ENCODE assay signal across 27 mouse cellular contexts in the genomic region with DNA sequence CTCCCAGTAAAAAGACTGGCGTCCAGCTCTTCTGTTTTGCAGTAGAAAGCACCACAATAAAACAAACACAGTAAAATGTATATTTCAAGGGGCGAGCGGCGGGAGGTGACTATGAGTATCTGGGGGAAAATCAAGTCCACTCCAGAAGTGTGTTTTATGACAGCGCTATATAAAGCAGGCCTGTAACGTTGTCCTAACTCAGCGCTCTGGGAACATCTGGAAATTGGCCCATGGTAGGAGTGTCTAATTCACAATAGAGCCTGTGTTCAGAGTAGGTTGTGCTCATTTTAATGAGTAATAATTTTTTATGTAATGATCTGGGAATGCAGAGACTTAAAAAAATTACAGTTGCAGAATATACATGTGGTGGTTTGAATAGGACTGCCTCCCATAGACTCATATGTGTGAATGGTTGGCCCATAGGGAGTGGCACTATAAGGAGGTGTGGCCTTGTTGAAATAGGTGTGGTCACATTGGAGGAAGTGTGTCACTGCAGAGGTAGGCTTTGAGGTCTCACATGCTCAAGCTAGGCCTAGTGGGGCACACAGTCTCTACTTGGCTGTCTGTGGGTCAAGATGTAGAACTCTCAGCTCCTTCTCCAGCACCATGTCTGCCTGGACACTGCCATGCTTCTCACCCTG. TPM values are rescaled to one million over a fixed set of nuclear protein-coding genes. Genes with fewer than 3 reads are reported as not detected.
DNase-seq lines count a peak whose midpoint lies in the region; ATAC-seq and TF ChIP-seq lines count a peak whose summit lies in the region.
"Had no signal": no experiment of that assay in that cellular context is flagged by ENCODE, and none has a peak within 500 bp of the region (broad histone marks: within the 10 kb centered on the region; RNA-seq: fewer than 3 reads in every experiment).

No protein-coding gene starts in this region.

- WGBS in limb, embryonic 14.5 days: 26% methylated on average over 7 of the region's 7 CpGs
- WGBS in hindbrain, embryonic 14.5 days: 93% methylated on average over 7 of the region's 7 CpGs

- intact Hi-C loops in heart, postnatal 25 days (cut with DNase I): no loop called here
- intact Hi-C loops in left cerebral cortex, adult 2 months (cut with DNase I): no loop called here

- H3K4me2 ChIP-seq in limb, embryonic 14.5 days (replicated peaks; ENCODE audit: low read depth, low read length, severe bottlenecking): no peak overlapping the region
- H3K4me2 ChIP-seq in hindbrain, embryonic 14.5 days (replicated peaks): no peak overlapping the region
- H3K4me2 ChIP-seq: embryonic facial prominence, embryonic 12.5 days; forebrain, embryonic 12.5 days; forebrain, embryonic 15.5 days; heart, embryonic 12.5 days; heart, embryonic 15.5 days; hindbrain, embryonic 15.5 days had no signal

- H3K4me3 ChIP-seq in limb, embryonic 14.5 days (replicated peaks; ENCODE audit: low read length): no peak overlapping the region
- no peak overlapping the region for H3K4me3 ChIP-seq in hindbrain, embryonic 14.5 days (replicated peaks; ENCODE audit: low read length)
- H3K4me3 ChIP-seq in left cerebral cortex, adult 2 months: no peak overlapping the region
- H3K4me3 ChIP-seq: embryonic facial prominence, embryonic 12.5 days; erythroblast, embryonic 14.5 days; forebrain, embryonic 12.5 days; forebrain, embryonic 15.5 days; heart, embryonic 12.5 days; heart, embryonic 15.5 days; hindbrain, embryonic 15.5 days had no signal

- H3K27ac ChIP-seq in limb, embryonic 14.5 days (replicated peaks; ENCODE audit: low read depth, low read length): no peak overlapping the region
- no peak overlapping the region for H3K27ac ChIP-seq in hindbrain, embryonic 14.5 days
- H3K27ac ChIP-seq in left cerebral cortex, adult 2 months: no peak overlapping the region
- H3K27ac ChIP-seq: embryonic facial prominence, embryonic 12.5 days; forebrain, embryonic 12.5 days; forebrain, embryonic 15.5 days; heart, embryonic 15.5 days; hindbrain, embryonic 15.5 days had no signal

- no peak overlapping the region for H3K9ac ChIP-seq in limb, embryonic 14.5 days (ENCODE audit: low read depth, low read length, severe bottlenecking)
- H3K9ac ChIP-seq in hindbrain, embryonic 14.5 days: no peak overlapping the region
- H3K9ac ChIP-seq: embryonic facial prominence, embryonic 12.5 days; forebrain, embryonic 12.5 days; forebrain, embryonic 15.5 days; heart, embryonic 12.5 days; heart, embryonic 15.5 days; hindbrain, embryonic 15.5 days had no signal

- no peaks in the 10 kb centered on the region for H3K36me3 ChIP-seq in limb, embryonic 14.5 days (ENCODE audit: control insufficient read depth, insufficient read depth, low read length)
- no peaks in the 10 kb centered on the region for H3K36me3 ChIP-seq in hindbrain, embryonic 14.5 days (replicated peaks; ENCODE audit: control insufficient read depth, insufficient read depth)
- H3K36me3 ChIP-seq: embryonic facial prominence, embryonic 12.5 days; forebrain, embryonic 12.5 days; forebrain, embryonic 15.5 days; heart, embryonic 12.5 days; heart, embryonic 15.5 days; hindbrain, embryonic 15.5 days had no signal

- peaks cover 13% of the 10 kb centered on the region; the same call in 1 of the 2 replicates for H3K27me3 ChIP-seq in limb, embryonic 14.5 days (ENCODE audit: control insufficient read depth, insufficient read depth, low read length)
- no peaks in the 10 kb centered on the region for H3K27me3 ChIP-seq in hindbrain, embryonic 14.5 days (ENCODE audit: control insufficient read depth, insufficient read depth, low read length)
- H3K27me3 ChIP-seq: embryonic facial prominence, embryonic 12.5 days; forebrain, embryonic 15.5 days; heart, embryonic 12.5 days; heart, embryonic 15.5 days; hindbrain, embryonic 15.5 days had no signal

- peaks cover 2% of the 10 kb centered on the region for H3K4me1 ChIP-seq in limb, embryonic 14.5 days (ENCODE audit: control insufficient read depth, insufficient read depth, low read length)
- H3K4me1 ChIP-seq in hindbrain, embryonic 14.5 days (replicated peaks; ENCODE audit: control insufficient read depth, insufficient read depth, low read length): no peaks in the 10 kb centered on the region
- H3K4me1 ChIP-seq: embryonic facial prominence, embryonic 12.5 days; forebrain, embryonic 12.5 days; forebrain, embryonic 15.5 days; heart, embryonic 12.5 days; heart, embryonic 15.5 days; hindbrain, embryonic 15.5 days had no signal

- TF ChIP-seq POLR2A in limb, embryonic 14.5 days (IDR thresholded peaks at IDR 0.05; ENCODE audit: borderline replicate concordance, extremely low read depth, insufficient read depth, insufficient read length): no peak

- peak; percentile 62 for DNase-seq in heart, adult 11 months
- DNase-seq in heart, postnatal 25 days (ENCODE audit: low spot score): no peak
- peak; percentile 8 for DNase-seq in 416B (ENCODE audit: low read depth)
- DNase-seq in forelimb bud, embryonic 11.5 days (ENCODE audit: low read depth, low spot score): peak; percentile 27
- DNase-seq in limb, embryonic 14.5 days (ENCODE audit: low spot score): peak; percentile 82
- no peak for DNase-seq in hindbrain, embryonic 14.5 days (ENCODE audit: low spot score)
- no peak for DNase-seq in left cerebral cortex, adult 2 months (ENCODE audit: extremely low spot score in 1 of 2, low spot score in 2 of 2)
- DNase-seq: adrenal gland, adult 8-10 months; adrenal gland, postnatal 25 days; cerebellum, adult 11-12 months; cerebellum, adult 8-10 months; cerebellum, postnatal 10 days; cerebellum, postnatal 36 days; gastrocnemius, postnatal 10 days; gastrocnemius, postnatal 36 days; heart, adult 18-20 months; heart, postnatal 10 days; heart, postnatal 4 days had no signal

- no peaks in the 10 kb centered on the region for H3K9me3 ChIP-seq in limb, embryonic 14.5 days (ENCODE audit: control insufficient read depth, low read length)
- H3K9me3 ChIP-seq in hindbrain, embryonic 14.5 days (ENCODE audit: control insufficient read depth, low read length): no peaks in the 10 kb centered on the region
- H3K9me3 ChIP-seq: embryonic facial prominence, embryonic 12.5 days; forebrain, embryonic 12.5 days; forebrain, embryonic 15.5 days; heart, embryonic 12.5 days; heart, embryonic 15.5 days; hindbrain, embryonic 15.5 days had no signal

- peak; percentile 92 for ATAC-seq in limb, embryonic 14.5 days (ENCODE audit: low FRiP score, low read depth)
- ATAC-seq in hindbrain, embryonic 14.5 days (ENCODE audit: low FRiP score): no peak
- ATAC-seq: activated CD4-positive, CD25-positive, alpha-beta regulatory T cell, adult 4 months; CD4-positive, CD25-positive, alpha-beta regulatory T cell, adult 4 months; forebrain, embryonic 15.5 days had no signal

- TF ChIP-seq CTCF in left cerebral cortex, adult 2 months (IDR thresholded peaks at IDR 0.05): no peak

RNA-seq across cellular contexts. Expression of a gene that starts 60.0 kb away (rescaled TPM):
- 1 to 10 TPM; 8.7 to 9.8 TPM for total RNA-seq in heart, postnatal 25 days (2021)
- 37.3 and 42.6 TPM in 2 replicates for polyA plus RNA-seq in limb, embryonic 14.5 days (2012; rRNA removed)
- polyA plus RNA-seq in limb, embryonic 14.5 days (2014; fragmentation: Nextera tagmentation; extraction: Ambion mirVana): 45.7 and 47.7 TPM in 2 replicates
- polyA plus RNA-seq in hindbrain, embryonic 14.5 days (2014; fragmentation: Nextera tagmentation; extraction: Ambion mirVana): 46.5 and 51.0 TPM in 2 replicates
- 10 to 100 TPM; 65.4 to 68.6 TPM for total RNA-seq in left cerebral cortex, adult 2 months (2021)

Comparison
In these comparisons a context has a peak if more than half of its experiments do, and no peak if none do; other contexts are left out.
1. DNase-seq: peak in heart, adult 11 months (single experiment), 416B (single experiment), forelimb bud, embryonic 11.5 days (single experiment) and limb, embryonic 14.5 days (single experiment); none in heart, postnatal 25 days (single experiment), hindbrain, embryonic 14.5 days (single experiment) and left cerebral cortex, adult 2 months (0 of 2).
2. RNA of a gene that starts 60.0 kb away (total RNA-seq): 65.4 to 68.6 TPM in left cerebral cortex, adult 2 months; 8.7 to 9.8 TPM in heart, postnatal 25 days; every median in the first group is over 4 times any median in the second.